Mouse (Mus musculus) forebrain, embryonic 11.5 days (tissue): ENCODE results near the gene Ergic1. TPM values are rescaled to one million over a fixed set of nuclear protein-coding genes. Genes with fewer than 3 reads are reported as not detected.

ENCODE experiments used
- ATAC-seq: fragments of 200-750 bp; cut with Nextera tagmentation; replicated peaks from 2 replicates; pipeline ENCODE4 v1.8.0; 2017; ENCODE audit warnings: moderate TSS enrichment; ENCODE audit not compliant: low FRiP score
- DNase-seq: peaks from one replicate; pipeline ENCODE4 v3.0.0-alpha.2; 2017; ENCODE audit warnings: low spot score
- H3K27ac ChIP-seq: fragments of 300-500 bp; sonication (generic); 2 replicates; pipeline ENCODE4 v1.5.1; 2014; ENCODE audit warnings: low read depth, low read length
- H3K27me3 ChIP-seq: fragments of 300-500 bp; sonication (generic); 2 replicates; pipeline ENCODE4 v1.6.1; 2014; ENCODE audit warnings: mild to moderate bottlenecking, low read length, mixed read lengths; ENCODE audit not compliant: control insufficient read depth, insufficient read depth
- H3K36me3 ChIP-seq: fragments of 300-500 bp; sonication (generic); 2 replicates; pipeline ENCODE4 v1.6.1; 2014; ENCODE audit warnings: mild to moderate bottlenecking, low read length, moderate library complexity, mixed read lengths; ENCODE audit not compliant: control insufficient read depth, insufficient read depth
- H3K4me1 ChIP-seq: fragments of 300-500 bp; sonication (generic); replicated peaks from 2 replicates; pipeline ENCODE4 v1.6.1; 2014; ENCODE audit warnings: low read length, mixed read lengths; ENCODE audit not compliant: control insufficient read depth, insufficient read depth
- H3K4me2 ChIP-seq: fragments of 300-500 bp; sonication (generic); 2 replicates; pipeline ENCODE4 v1.6.1; 2014; ENCODE audit warnings: low read depth, mild to moderate bottlenecking, low read length, moderate library complexity, mixed read lengths; ENCODE audit not compliant: severe bottlenecking
- H3K4me3 ChIP-seq: fragments of 300-500 bp; sonication (generic); 2 replicates; pipeline ENCODE4 v1.5.1; 2014; ENCODE audit warnings: low read depth, low read length
- H3K9ac ChIP-seq: fragments of 300-500 bp; sonication (generic); 2 replicates; pipeline ENCODE4 v1.6.1; 2014; ENCODE audit warnings: low read length
- H3K9me3 ChIP-seq: fragments of 300-500 bp; sonication (generic); 2 replicates; pipeline ENCODE4 v1.6.1; 2016; ENCODE audit warnings: low read length, mixed read lengths; ENCODE audit not compliant: control insufficient read depth
- WGBS: fragments of 180-500 bp; shearing (Covaris S2); extraction: QIAGEN DNeasy Blood & Tissue Kit; methylation state at CpG from one replicate; pipeline ENCODE4 v1.1.7; 2014; 5-methylcytosine and 5-hydroxymethylcytosine counted together
- polyA plus RNA-seq: library from polyadenylated mRNA; unstranded; fragments of >200 nt; fragmentation: Nextera tagmentation; extraction: Ambion mirVana; gene quantifications from 2 replicates; pipeline ENCODE4 v1.2.1, GENCODE M21; 2014

The Ergic1 gene
- polyA plus RNA-seq, 1 experiment from 2014 or later: 139 TPM

DNA sequence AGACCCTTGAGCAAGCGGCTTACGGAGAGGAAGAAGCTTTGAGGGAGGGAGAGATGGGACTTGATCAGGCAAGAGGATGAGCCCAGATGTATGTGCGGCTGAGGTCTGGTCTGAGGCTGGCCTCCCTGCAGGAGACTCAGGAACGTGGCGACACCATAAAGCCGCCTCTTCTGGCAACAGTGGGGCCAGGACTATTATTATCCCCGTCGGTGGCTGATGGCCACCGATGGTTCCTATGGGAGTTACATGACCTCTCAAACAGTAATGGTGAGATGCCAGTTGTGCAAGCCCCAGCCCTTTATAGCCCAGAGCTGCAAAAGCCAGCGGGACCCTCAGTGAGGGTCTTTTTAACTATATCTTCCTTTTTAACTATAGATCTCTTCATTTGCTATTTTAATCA, 63.7 kb downstream of the Ergic1 start:
- Histone ChIP-seq H3K27me3 (no peaks in the 10 kb centered on the region), H3K4me2 (no peak overlapping the region), H3K9me3 (no peaks in the 10 kb centered on the region), H3K27ac (no peak overlapping the region), H3K36me3 (peaks cover 4% of the 10 kb centered on the region; the same call in 1 of the 2 replicates), H3K4me3 (no peak overlapping the region), H3K4me1 (no peaks in the 10 kb centered on the region), H3K9ac (no peak overlapping the region)
- DNase-seq: no peak
- no peak for ATAC-seq
- WGBS: 96% methylated on average over 10 of the region's 10 CpGs

DNA sequence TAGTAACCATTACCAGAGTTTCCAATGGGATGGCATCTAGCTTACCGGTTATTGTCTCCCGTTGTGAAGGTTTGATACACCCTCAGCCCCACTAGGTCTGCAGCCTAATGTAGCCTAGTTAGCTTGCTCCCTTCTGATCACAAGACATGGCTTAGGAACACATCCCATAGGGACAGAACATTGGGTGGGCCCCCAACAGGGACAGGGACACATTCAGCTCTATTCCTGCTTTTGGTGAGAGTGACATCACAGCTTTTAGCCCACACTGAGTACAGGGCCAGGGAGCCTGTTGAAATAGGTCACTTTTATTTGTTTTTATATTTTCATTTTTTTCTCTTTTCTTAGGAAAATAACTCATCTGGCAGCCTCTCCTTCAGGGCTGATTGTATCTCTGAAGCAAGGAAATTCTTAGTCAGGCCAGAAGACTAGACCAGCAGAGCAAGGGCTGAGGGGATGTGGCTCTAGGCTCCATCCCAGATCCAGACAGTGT, 64.3 kb downstream of the Ergic1 start:
- Histone ChIP-seq H3K4me1 (no peaks in the 10 kb centered on the region), H3K4me2 (no peak overlapping the region), H3K4me3 (no peak overlapping the region), H3K9me3 (no peaks in the 10 kb centered on the region), H3K27me3 (no peaks in the 10 kb centered on the region), H3K27ac (no peak overlapping the region), H3K36me3 (peaks cover 4% of the 10 kb centered on the region; the same call in 1 of the 2 replicates), H3K9ac (no peak overlapping the region)
- DNase-seq (no peak), ATAC-seq (no peak)
- 89% methylated on average over 2 of the region's 2 CpGs for WGBS

DNA sequence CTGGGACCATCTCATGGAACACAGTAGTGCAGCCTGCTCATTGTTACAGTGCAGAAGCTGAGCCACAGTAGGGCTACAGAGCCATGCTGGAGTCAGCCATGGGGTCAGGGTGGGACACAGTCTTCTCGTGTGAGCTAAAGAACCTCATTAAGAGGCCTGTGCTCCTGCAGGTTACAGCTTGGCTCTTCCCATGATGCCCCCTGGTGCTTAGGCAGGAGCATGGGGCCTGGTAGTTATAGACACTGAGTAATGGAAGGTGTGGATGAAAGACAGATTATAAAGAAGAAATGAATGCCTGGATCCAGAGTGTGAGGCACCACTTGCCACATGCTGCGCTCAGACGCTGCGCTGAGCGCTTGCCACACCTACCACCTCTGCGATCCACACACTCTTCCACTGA, 67.2 kb downstream of the Ergic1 start:
- no peak overlapping the region for H3K27ac ChIP-seq
- H3K4me2 ChIP-seq: no peak overlapping the region
- 92% methylated on average over 6 of the region's 6 CpGs for WGBS
- DNase-seq (no peak), ATAC-seq (no peak)
- no peaks in the 10 kb centered on the region for H3K4me1 ChIP-seq
- H3K27me3 ChIP-seq: no peaks in the 10 kb centered on the region
- peaks cover 8% of the 10 kb centered on the region; the same call in 1 of the 2 replicates for H3K36me3 ChIP-seq
- no peaks in the 10 kb centered on the region for H3K9me3 ChIP-seq
- H3K9ac ChIP-seq: no peak overlapping the region
- no peak overlapping the region for H3K4me3 ChIP-seq

DNA sequence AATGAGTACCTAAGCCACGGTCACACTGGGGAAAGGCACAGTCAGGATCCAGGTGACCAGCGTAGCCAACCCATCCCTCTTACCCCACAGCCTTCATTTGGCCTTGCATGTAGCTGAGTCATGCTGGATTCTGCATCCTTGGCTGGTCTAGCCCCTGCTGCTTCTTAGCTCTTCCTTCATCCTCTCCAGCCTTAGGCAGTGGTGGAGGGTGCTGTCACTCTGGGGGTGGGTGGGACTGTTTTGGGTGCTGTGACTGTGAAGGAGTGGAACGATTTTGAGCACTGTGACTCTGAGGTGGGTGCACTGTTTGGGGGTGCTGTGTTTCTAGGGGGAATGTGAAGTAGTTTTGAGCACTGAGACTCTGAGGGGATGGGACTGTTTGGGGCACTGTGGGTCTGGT, 67.6 kb downstream of the Ergic1 start:
- WGBS: 99% methylated on average over 3 of the region's 3 CpGs
- Histone ChIP-seq H3K4me2 (no peak overlapping the region), H3K27ac (no peak overlapping the region), H3K4me1 (no peaks in the 10 kb centered on the region), H3K27me3 (no peaks in the 10 kb centered on the region), H3K9me3 (no peaks in the 10 kb centered on the region), H3K4me3 (no peak overlapping the region), H3K9ac (no peak overlapping the region), H3K36me3 (peaks cover 8% of the 10 kb centered on the region; the same call in 1 of the 2 replicates)
- DNase-seq (no peak), ATAC-seq (no peak)

DNA sequence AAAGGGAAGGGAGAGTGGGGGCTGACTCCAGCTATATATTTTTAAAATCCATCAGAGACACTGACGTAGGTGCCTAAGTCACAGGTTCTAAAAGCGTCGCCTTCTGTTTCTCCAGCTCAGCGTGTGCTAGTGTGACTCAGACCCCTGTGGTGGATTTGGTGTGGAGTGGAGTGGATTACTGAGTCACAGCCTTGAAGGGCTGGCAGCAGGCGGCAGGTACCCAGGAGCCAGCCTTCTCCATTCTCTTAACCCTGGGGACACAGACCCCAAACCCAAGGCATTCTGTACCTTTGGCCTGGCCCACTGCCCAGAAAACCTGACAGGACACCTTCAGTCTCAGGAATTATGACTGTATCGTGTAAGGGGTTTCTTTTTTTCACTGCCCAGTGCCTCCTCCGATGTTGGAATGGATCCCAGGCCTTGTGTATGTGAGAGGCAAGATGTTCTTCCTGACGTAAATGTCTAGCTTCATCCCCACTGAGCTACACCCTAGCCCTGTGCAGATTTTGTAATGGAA, 70.6 kb downstream of the Ergic1 start:
- Histone ChIP-seq H3K9me3 (no peaks in the 10 kb centered on the region), H3K4me1 (no peaks in the 10 kb centered on the region), H3K4me2 (no peak overlapping the region), H3K4me3 (no peak overlapping the region), H3K27me3 (no peaks in the 10 kb centered on the region), H3K36me3 (peaks cover 10% of the 10 kb centered on the region; the same call in 1 of the 2 replicates), H3K27ac (no peak overlapping the region), H3K9ac (no peak overlapping the region)
- ATAC-seq: no peak
- no peak for DNase-seq
- 92% methylated on average over 8 of the region's 8 CpGs for WGBS

GRCm38 (mm10) chr17:26633186-26633585, 71.9 kb downstream of the Ergic1 start:
- no peak overlapping the region for H3K4me2 ChIP-seq
- 97% methylated on average over 9 of the region's 9 CpGs for WGBS
- no peaks in the 10 kb centered on the region for H3K9me3 ChIP-seq
- no peak overlapping the region for H3K4me3 ChIP-seq
- peaks cover 6% of the 10 kb centered on the region; the same call in 1 of the 2 replicates for H3K36me3 ChIP-seq
- no peaks in the 10 kb centered on the region for H3K27me3 ChIP-seq
- no peak overlapping the region for H3K27ac ChIP-seq
- H3K9ac ChIP-seq: no peak overlapping the region
- DNase-seq (no peak), ATAC-seq (no peak)
- H3K4me1 ChIP-seq: no peaks in the 10 kb centered on the region

DNA sequence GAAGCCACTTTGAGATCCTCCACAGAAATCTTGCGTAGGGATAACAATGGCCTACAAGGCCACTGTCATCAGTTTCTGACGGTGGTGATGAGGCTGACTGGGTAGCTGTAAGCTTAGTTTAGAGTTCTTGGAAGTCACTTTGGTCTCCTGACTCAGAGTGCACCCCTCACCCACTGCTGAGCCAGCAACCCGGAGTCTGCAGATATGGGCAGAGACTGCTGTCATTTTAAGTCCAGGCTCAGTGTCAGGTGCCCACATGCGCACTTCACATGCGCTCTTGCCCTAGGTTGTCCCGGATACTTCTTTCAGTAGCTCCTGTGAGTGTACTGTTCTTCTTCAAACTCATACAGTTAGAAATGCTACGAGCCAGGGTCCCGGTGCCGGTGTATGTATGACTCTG, 72.6 kb downstream of the Ergic1 start:
- WGBS: 93% methylated on average over 9 of the region's 9 CpGs
- Histone ChIP-seq H3K36me3 (peaks cover 6% of the 10 kb centered on the region; the same call in 1 of the 2 replicates), H3K27me3 (no peaks in the 10 kb centered on the region), H3K4me1 (no peaks in the 10 kb centered on the region), H3K9me3 (no peaks in the 10 kb centered on the region), H3K4me2 (no peak overlapping the region), H3K4me3 (no peak overlapping the region), H3K9ac (no peak overlapping the region), H3K27ac (no peak overlapping the region)
- DNase-seq: no peak
- no peak for ATAC-seq

DNA sequence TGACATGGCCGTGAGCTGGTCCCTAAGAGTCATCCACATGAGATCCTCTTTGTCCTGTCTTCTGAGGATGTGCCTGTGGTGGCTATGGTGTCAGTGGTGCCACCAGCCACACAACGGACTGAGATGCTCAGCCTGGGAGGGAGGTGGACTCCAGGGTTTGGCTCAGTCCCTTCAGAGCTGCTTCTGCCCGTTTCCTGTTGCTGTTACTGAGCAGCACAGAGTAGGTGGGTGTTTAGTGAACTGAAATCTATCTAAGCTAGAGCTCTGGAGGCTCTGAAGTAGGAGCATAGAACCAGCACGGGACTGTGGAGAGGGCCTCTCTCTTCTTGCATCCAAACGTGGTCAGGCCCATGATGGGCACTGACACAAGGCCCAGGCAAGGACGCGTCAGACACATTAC, 73.2 kb downstream of the Ergic1 start:
- no peaks in the 10 kb centered on the region for H3K4me1 ChIP-seq
- no peak overlapping the region for H3K27ac ChIP-seq
- H3K36me3 ChIP-seq: peaks cover 6% of the 10 kb centered on the region; the same call in 1 of the 2 replicates
- no peaks in the 10 kb centered on the region for H3K27me3 ChIP-seq
- no peak overlapping the region for H3K9ac ChIP-seq
- 89% methylated on average over 7 of the region's 7 CpGs for WGBS
- no peak overlapping the region for H3K4me2 ChIP-seq
- H3K4me3 ChIP-seq: no peak overlapping the region
- ATAC-seq (no peak), DNase-seq (no peak)
- H3K9me3 ChIP-seq: no peaks in the 10 kb centered on the region

- DNase-seq: no peak
- no peak for ATAC-seq
- H3K4me2 ChIP-seq: no peak overlapping the region
- 87% methylated on average over 7 of the region's 7 CpGs for WGBS
- H3K27me3 ChIP-seq: no peaks in the 10 kb centered on the region
- no peak overlapping the region for H3K4me3 ChIP-seq
- peaks cover 8% of the 10 kb centered on the region; the same call in 1 of the 2 replicates for H3K36me3 ChIP-seq
- no peaks in the 10 kb centered on the region for H3K9me3 ChIP-seq
- no peak overlapping the region for H3K27ac ChIP-seq
- no peaks in the 10 kb centered on the region for H3K4me1 ChIP-seq
- no peak overlapping the region for H3K9ac ChIP-seq
These were observed 74.7 kb downstream of the Ergic1 start for GRCm38 (mm10) chr17:26635951-26636350.
